Mouse (Mus musculus) hindbrain, embryonic 12.5 days (tissue): ENCODE data around the gene Espl1. TPM values are rescaled to one million over a fixed set of nuclear protein-coding genes. Genes with fewer than 3 reads are reported as not detected.

Source experiments
- ATAC-seq: fragments of 200-750 bp; cut with Nextera tagmentation; 2 replicates; pipeline ENCODE4 v1.8.0; 2017; ENCODE audit warnings: moderate TSS enrichment; ENCODE audit not compliant: low FRiP score
- H3K27ac ChIP-seq: fragments of 300-500 bp; sonication (generic); 2 replicates; pipeline ENCODE4 v1.5.1; 2016; ENCODE audit warnings: mild to moderate bottlenecking
- H3K27me3 ChIP-seq: fragments of 300-500 bp; sonication (generic); 2 replicates; pipeline ENCODE4 v1.6.1; 2016; ENCODE audit warnings: mild to moderate bottlenecking
- H3K36me3 ChIP-seq: fragments of 300-500 bp; sonication (generic); 2 replicates; pipeline ENCODE4 v1.6.1; 2016; ENCODE audit warnings: mild to moderate bottlenecking
- H3K4me1 ChIP-seq: fragments of 300-500 bp; sonication (generic); 2 replicates; pipeline ENCODE4 v1.6.1; 2016
- H3K4me2 ChIP-seq: fragments of 300-500 bp; sonication (generic); replicated peaks from 2 replicates; pipeline ENCODE4 v1.6.1; 2016; ENCODE audit warnings: mild to moderate bottlenecking
- H3K4me3 ChIP-seq: fragments of 300-500 bp; sonication (generic); 2 replicates; pipeline ENCODE4 v1.5.1; 2016; ENCODE audit warnings: mild to moderate bottlenecking
- H3K9ac ChIP-seq: fragments of 300-500 bp; sonication (generic); 2 replicates; pipeline ENCODE4 v1.6.1; 2016; ENCODE audit warnings: mild to moderate bottlenecking, moderate library complexity
- H3K9me3 ChIP-seq: fragments of 300-500 bp; sonication (generic); replicated peaks from 2 replicates; pipeline ENCODE4 v1.6.1; 2016; ENCODE audit warnings: mild to moderate bottlenecking
- WGBS: fragments of 180-500 bp; shearing (Covaris S2); methylation state at CpG from one replicate; pipeline ENCODE4 v1.1.7; 2016; 5-methylcytosine and 5-hydroxymethylcytosine counted together
- polyA plus RNA-seq: library from polyadenylated mRNA; unstranded; fragments of >200 nt; fragmentation: Nextera tagmentation; extraction: Ambion mirVana; gene quantifications from 2 replicates; pipeline ENCODE4 v1.2.1, GENCODE M21; 2016

Espl1 gene
- polyA plus RNA-seq, 1 experiment from 2014 or later = 26.7 TPM

- Histone ChIP-seq H3K27ac (peak within 1 kb of the TSS; percentile 62; the same call in 1 of the 2 replicates), H3K4me3 (peak within 1 kb of the TSS; percentile 76), H3K4me2 (peak within 1 kb of the TSS; percentile 90), H3K4me1 (peaks cover 20% of the 10 kb centered on the region), H3K9me3 (no peaks in the 10 kb centered on the region), H3K9ac (peak within 1 kb of the TSS; percentile 81), H3K27me3 (no peaks in the 10 kb centered on the region), H3K36me3 (peaks cover 22% of the 10 kb centered on the region)
- WGBS = under 1% methylated on average over 56 of the region's 56 CpGs
- ATAC-seq = peak; percentile 88
Measured at GRCm38 (mm10) chr15:102350138-102350941, 54.3 kb downstream of the Espl1 start, which contains the start of gene Aaas. Gene Aaas, minus strand, starts transcription at chr15:102350771.

- H3K27ac ChIP-seq = no peak overlapping the region
- 11% methylated on average over 11 of the region's 11 CpGs for WGBS
Measured at GRCm38 (mm10) chr15:102350942-102351291, 54.9 kb downstream of the Espl1 start.

GRCm38 (mm10) chr15:102352177-102352576 lies 56.1 kb downstream of the Espl1 start:
- H3K36me3 ChIP-seq = peaks cover 4% of the 10 kb centered on the region; the same call in 1 of the 2 replicates
- H3K4me1 ChIP-seq = peaks cover 37% of the 10 kb centered on the region
- no peak overlapping the region for H3K4me2 ChIP-seq
- no peak overlapping the region for H3K4me3 ChIP-seq
- H3K27ac ChIP-seq = no peak overlapping the region
- no peak for ATAC-seq
- H3K27me3 ChIP-seq = peaks cover 11% of the 10 kb centered on the region
- H3K9ac ChIP-seq = no peak overlapping the region
- no peaks in the 10 kb centered on the region for H3K9me3 ChIP-seq
- 64% methylated on average over 2 of the region's 2 CpGs for WGBS

More at GRCm38 (mm10) chr15:102350942-102351291, 54.9 kb downstream of the Espl1 start:
- H3K4me1 ChIP-seq = peaks cover 24% of the 10 kb centered on the region
- H3K4me2 ChIP-seq = peak overlapping the region; percentile 90
- H3K36me3 ChIP-seq = peaks cover 16% of the 10 kb centered on the region
- H3K9me3 ChIP-seq = no peaks in the 10 kb centered on the region
- peaks cover 1% of the 10 kb centered on the region for H3K27me3 ChIP-seq
- ATAC-seq = peak; percentile 26; the same call in 1 of the 2 replicates
- peak overlapping the region; percentile 76 for H3K4me3 ChIP-seq
- peak overlapping the region; percentile 49; the same call in 1 of the 2 replicates for H3K9ac ChIP-seq

- Histone ChIP-seq H3K27me3 (peaks cover 29% of the 10 kb centered on the region), H3K9ac (no peak overlapping the region), H3K36me3 (no peaks in the 10 kb centered on the region), H3K9me3 (no peaks in the 10 kb centered on the region), H3K4me2 (no peak overlapping the region), H3K27ac (no peak overlapping the region), H3K4me1 (peaks cover 51% of the 10 kb centered on the region), H3K4me3 (no peak overlapping the region)
- 88% methylated on average over 2 of the region's 2 CpGs for WGBS
- no peak for ATAC-seq
Measured at GRCm38 (mm10) chr15:102353986-102354385, 57.9 kb downstream of the Espl1 start.

GRCm38 (mm10) chr15:102355134-102355870 lies 59.2 kb downstream of the Espl1 start:
- Histone ChIP-seq H3K27me3 (peaks cover 40% of the 10 kb centered on the region), H3K27ac (peak overlapping the region; percentile 82), H3K9ac (peak overlapping the region; percentile 59), H3K9me3 (no peaks in the 10 kb centered on the region), H3K4me2 (peak overlapping the region; percentile 64), H3K36me3 (no peaks in the 10 kb centered on the region), H3K4me1 (peaks cover 47% of the 10 kb centered on the region), H3K4me3 (peak overlapping the region; percentile 38)
- under 1% methylated on average over 46 of the region's 49 CpGs for WGBS
- peak; percentile 66 for ATAC-seq

GRCm38 (mm10) chr15:102355871-102356441 lies 59.9 kb downstream of the Espl1 start:
- H3K27me3 ChIP-seq = peaks cover 40% of the 10 kb centered on the region
- ATAC-seq = peak; percentile 70
- WGBS = under 1% methylated on average over 38 of the region's 38 CpGs

GRCm38 (mm10) chr15:102356501-102357325 lies 60.6 kb downstream of the Espl1 start:
- Histone ChIP-seq H3K9me3 (no peaks in the 10 kb centered on the region), H3K4me1 (peaks cover 42% of the 10 kb centered on the region), H3K4me2 (peak overlapping the region; percentile 64), H3K27ac (peak overlapping the region; percentile 82), H3K36me3 (no peaks in the 10 kb centered on the region), H3K9ac (peak overlapping the region; percentile 59; the same call in 1 of the 2 replicates), H3K27me3 (peaks cover 40% of the 10 kb centered on the region), H3K4me3 (no peak overlapping the region)
- no peak for ATAC-seq
- WGBS = 21% methylated on average over 16 of the region's 16 CpGs

More at GRCm38 (mm10) chr15:102355871-102356441, 59.9 kb downstream of the Espl1 start:
- H3K4me2 ChIP-seq = peak overlapping the region; percentile 64
- H3K27ac ChIP-seq = peak overlapping the region; percentile 82
- H3K9ac ChIP-seq = peak overlapping the region; percentile 59
- H3K4me1 ChIP-seq = peaks cover 45% of the 10 kb centered on the region
- H3K4me3 ChIP-seq = peak overlapping the region; percentile 38
- H3K36me3 ChIP-seq = no peaks in the 10 kb centered on the region
- no peaks in the 10 kb centered on the region for H3K9me3 ChIP-seq

- Histone ChIP-seq H3K9me3 (no peaks in the 10 kb centered on the region), H3K27me3 (peaks cover 52% of the 10 kb centered on the region), H3K9ac (no peak overlapping the region), H3K4me3 (peak overlapping the region; percentile 12; the same call in 1 of the 2 replicates), H3K36me3 (no peaks in the 10 kb centered on the region), H3K4me2 (peak overlapping the region; percentile 37), H3K4me1 (peaks cover 46% of the 10 kb centered on the region), H3K27ac (no peak overlapping the region)
- no peak for ATAC-seq
- 3% methylated on average over 25 of the region's 25 CpGs for whole genome bisulfite sequencing
Measured at GRCm38 (mm10) chr15:102358126-102358525, 62.1 kb downstream of the Espl1 start.

- H3K9me3 ChIP-seq = no peaks in the 10 kb centered on the region
- H3K27ac ChIP-seq = no peak overlapping the region
- WGBS = 20% methylated on average over 5 of the region's 5 CpGs
- 0 out of 2 replicates have a peak overlapping the region, but pooled peaks have one; percentile 23 for H3K9ac ChIP-seq
- peaks cover 59% of the 10 kb centered on the region for H3K27me3 ChIP-seq
- no peak for ATAC-seq
- H3K4me3 ChIP-seq = no peak overlapping the region
- H3K4me2 ChIP-seq = no peak overlapping the region
- H3K4me1 ChIP-seq = peaks cover 46% of the 10 kb centered on the region
- H3K36me3 ChIP-seq = no peaks in the 10 kb centered on the region
Measured at GRCm38 (mm10) chr15:102358834-102359233, 62.8 kb downstream of the Espl1 start.

GRCm38 (mm10) chr15:102362648-102363047 lies 66.6 kb downstream of the Espl1 start:
- ATAC-seq = no peak
- H3K4me3 ChIP-seq = no peak overlapping the region
- WGBS = 11% methylated on average over 14 of the region's 14 CpGs
- H3K36me3 ChIP-seq = no peaks in the 10 kb centered on the region
- H3K4me2 ChIP-seq = peak overlapping the region; percentile 31
- H3K9ac ChIP-seq = peak overlapping the region; percentile 20; the same call in 1 of the 2 replicates
- H3K9me3 ChIP-seq = no peaks in the 10 kb centered on the region
- peak overlapping the region; percentile 26; the same call in 1 of the 2 replicates for H3K27ac ChIP-seq
- peaks cover 35% of the 10 kb centered on the region for H3K4me1 ChIP-seq
- peaks cover 64% of the 10 kb centered on the region for H3K27me3 ChIP-seq

GRCm38 (mm10) chr15:102364678-102365077 lies 68.6 kb downstream of the Espl1 start:
- ATAC-seq = no peak
- Histone ChIP-seq H3K4me2 (no peak overlapping the region), H3K4me1 (peaks cover 19% of the 10 kb centered on the region), H3K9ac (no peak overlapping the region), H3K27me3 (peaks cover 43% of the 10 kb centered on the region), H3K27ac (no peak overlapping the region), H3K36me3 (no peaks in the 10 kb centered on the region), H3K9me3 (no peaks in the 10 kb centered on the region), H3K4me3 (no peak overlapping the region)
- WGBS = 97% methylated on average over 1 of the region's 1 CpGs
